Mouse (Mus musculus) inflammation-experienced regulatory T-cells (primary cell): ENCODE measurements around the gene Trhde. TPM values are rescaled to one million over a fixed set of nuclear protein-coding genes. Genes with fewer than 3 reads are reported as not detected.

Source experiments
- polyA plus RNA-seq, 2 experiments: library from polyadenylated mRNA; unstranded; fragments of 100-300 nt; shearing (Covaris generic); gene quantifications; one replicate each; pipeline ENCODE4 v1.2.1; 2017

The Trhde gene
- under 1 TPM; 0.06 to 0.16 TPM for polyA plus RNA-seq

GRCm38 (mm10) chr10:114802161-114802651 is at the start of gene Trhde:
Gene Trhde, minus strand, starts transcription at chr10:114802307.

